Mouse (Mus musculus) lung, adult 18-20 months (tissue): ENCODE measurements around the gene Gm5148.

Experiments used
- DNase-seq, 2 experiments: peaks; one replicate each; pipeline ENCODE4 v3.0.0; 2022; ENCODE audit warnings: mixed read lengths in 2 of 2

Gm5148 gene

GRCm38 (mm10) chr3:37724171-37724804, at the start of gene Gm5148:
TSS of gene Gm5148 (minus strand) at chr3:37724490.
- DNase-seq, result peak; percentile 95 to 97

GRCm38 (mm10) chr3:37770951-37771350, 46.7 kb upstream of the Gm5148 start:
- no peak for DNase-seq

GRCm38 (mm10) chr3:37769268-37769756, 45.0 kb upstream of the Gm5148 start:
- DNase-seq, result peak; percentile 66 to 77

- no peak for DNase-seq
Measured at GRCm38 (mm10) chr3:37767147-37768015, 43.1 kb upstream of the Gm5148 start.

GRCm38 (mm10) chr3:37766628-37767027, 42.3 kb upstream of the Gm5148 start:
- DNase-seq, result no peak

- no peak for DNase-seq
Measured at GRCm38 (mm10) chr3:37765971-37766370, 41.7 kb upstream of the Gm5148 start.

GRCm38 (mm10) chr3:37765275-37765674, 41.0 kb upstream of the Gm5148 start:
- DNase-seq, result no peak

- DNase-seq, result no peak
Measured at GRCm38 (mm10) chr3:37762303-37762702, 38.0 kb upstream of the Gm5148 start.

GRCm38 (mm10) chr3:37761741-37762140, 37.5 kb upstream of the Gm5148 start:
- DNase-seq, result no peak

GRCm38 (mm10) chr3:37760866-37761265, 36.6 kb upstream of the Gm5148 start:
- peak; percentile 17 to 52 for DNase-seq

GRCm38 (mm10) chr3:37758611-37759322, 34.5 kb upstream of the Gm5148 start:
- DNase-seq, result peak; percentile 26 to 52

GRCm38 (mm10) chr3:37758124-37758523, 33.8 kb upstream of the Gm5148 start:
- DNase-seq, result peak; percentile 67 to 81

GRCm38 (mm10) chr3:37757613-37758012, 33.3 kb upstream of the Gm5148 start:
- no peak for DNase-seq

GRCm38 (mm10) chr3:37756005-37756404, 31.7 kb upstream of the Gm5148 start:
- DNase-seq, result no peak

GRCm38 (mm10) chr3:37754639-37755038, 30.3 kb upstream of the Gm5148 start:
- DNase-seq, result no peak

- no peak for DNase-seq
Measured at GRCm38 (mm10) chr3:37753148-37753547, 28.9 kb upstream of the Gm5148 start.

GRCm38 (mm10) chr3:37748002-37748733, 23.9 kb upstream of the Gm5148 start:
- peak; percentile 52 to 61 for DNase-seq

GRCm38 (mm10) chr3:37747258-37748001, 23.1 kb upstream of the Gm5148 start:
- no peak for DNase-seq

- DNase-seq, result no peak
Measured at GRCm38 (mm10) chr3:37744050-37744449, 19.8 kb upstream of the Gm5148 start.

- DNase-seq, result no peak
Measured at GRCm38 (mm10) chr3:37739996-37740395, 15.7 kb upstream of the Gm5148 start.

GRCm38 (mm10) chr3:37738171-37738950, 14.1 kb upstream of the Gm5148 start:
- DNase-seq, result no peak
